Mouse (Mus musculus) forebrain, embryonic 13.5 days (tissue): Measurements from ENCODE around the gene Socs1. TPM values are rescaled to one million over a fixed set of nuclear protein-coding genes. Genes with fewer than 3 reads are reported as not detected.

ENCODE experiments used
- ATAC-seq: fragments of 200-750 bp; cut with Nextera tagmentation; 2 replicates; pipeline ENCODE4 v1.8.0; 2017
- H3K27ac ChIP-seq: fragments of 300-500 bp; sonication (generic); 2 replicates; pipeline ENCODE4 v1.5.1; 2015; ENCODE audit warnings: inconsistent platforms, mild to moderate bottlenecking, moderate library complexity
- H3K27me3 ChIP-seq: fragments of 300-500 bp; sonication (generic); 2 replicates; pipeline ENCODE4 v1.6.1; 2015; ENCODE audit warnings: mild to moderate bottlenecking, inconsistent platforms
- H3K36me3 ChIP-seq: fragments of 300-500 bp; sonication (generic); 2 replicates; pipeline ENCODE4 v1.6.1; 2015; ENCODE audit warnings: mild to moderate bottlenecking, inconsistent platforms; ENCODE audit not compliant: poor library complexity, severe bottlenecking
- H3K4me1 ChIP-seq: fragments of 300-500 bp; sonication (generic); 2 replicates; pipeline ENCODE4 v1.6.1; 2015; ENCODE audit warnings: inconsistent platforms
- H3K4me2 ChIP-seq: fragments of 300-500 bp; sonication (generic); 2 replicates; pipeline ENCODE4 v1.6.1; 2015; ENCODE audit warnings: inconsistent platforms, mild to moderate bottlenecking, moderate library complexity
- H3K4me3 ChIP-seq: fragments of 300-500 bp; sonication (generic); 2 replicates; pipeline ENCODE4 v1.5.1; 2015; ENCODE audit warnings: mild to moderate bottlenecking, inconsistent platforms
- H3K9ac ChIP-seq: fragments of 300-500 bp; sonication (generic); 2 replicates; pipeline ENCODE4 v1.6.1; 2015; ENCODE audit warnings: mild to moderate bottlenecking, inconsistent platforms
- H3K9me3 ChIP-seq: fragments of 300-500 bp; sonication (generic); replicated peaks from 2 replicates; pipeline ENCODE4 v1.6.1; 2016; ENCODE audit warnings: inconsistent platforms
- WGBS: fragments of 180-500 bp; shearing (Covaris S2); methylation state at CpG from one replicate; pipeline ENCODE4 v1.1.7; 2015; 5-methylcytosine and 5-hydroxymethylcytosine counted together
- polyA plus RNA-seq: library from polyadenylated mRNA; unstranded; fragments of >200 nt; fragmentation: Nextera tagmentation; extraction: Ambion mirVana; gene quantifications from 2 replicates; pipeline ENCODE4 v1.2.1, GENCODE M21; 2015

Gene Socs1
- polyA plus RNA-seq, 1 experiment from 2014 or later: 1.3 TPM

DNA sequence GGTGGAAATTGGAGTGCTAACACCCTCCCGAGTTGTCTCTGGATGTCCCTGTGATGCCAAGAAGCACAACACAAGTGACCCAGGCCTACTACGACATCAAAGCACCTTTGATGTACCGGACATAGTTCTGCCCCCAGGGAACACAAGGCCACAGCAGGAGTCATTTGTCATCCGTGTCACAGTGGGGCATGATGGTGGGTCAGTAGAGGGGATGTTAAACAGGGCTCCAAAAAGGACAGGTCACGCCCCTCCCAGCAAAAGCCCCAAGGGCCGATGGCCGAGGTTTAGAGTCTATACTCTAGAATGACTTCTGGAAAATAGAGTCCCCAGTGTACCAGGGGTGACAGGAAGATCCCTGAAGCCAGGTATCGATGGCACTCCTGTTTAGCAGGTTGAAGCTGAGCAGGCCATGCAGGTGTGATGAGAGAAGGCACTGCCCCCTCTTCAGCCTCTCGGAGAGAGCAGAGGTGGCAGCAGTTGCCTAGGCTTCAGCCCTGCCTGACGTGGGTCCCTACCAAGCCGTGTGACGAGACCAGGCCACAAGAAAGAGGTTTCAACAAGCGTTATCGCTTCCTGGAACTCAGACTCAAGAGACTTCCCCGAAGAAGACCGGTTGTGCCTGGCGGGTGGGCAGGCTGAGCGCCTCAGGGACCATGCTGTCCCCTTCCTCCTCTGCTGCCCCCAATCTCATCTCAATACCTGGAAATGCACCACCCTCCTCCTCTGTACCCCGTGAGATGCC lies 13.4 kb downstream of the Socs1 start:
- Histone ChIP-seq H3K4me2 (no peak overlapping the region), H3K9ac (no peak overlapping the region), H3K4me1 (no peaks in the 10 kb centered on the region), H3K27ac (no peak overlapping the region), H3K36me3 (no peaks in the 10 kb centered on the region), H3K4me3 (no peak overlapping the region), H3K9me3 (no peaks in the 10 kb centered on the region), H3K27me3 (0 out of 2 replicates have a peak, but pooled peaks cover 3% of the 10 kb centered on the region)
- ATAC-seq: no peak
- WGBS: 73% methylated on average over 19 of the region's 19 CpGs

DNA sequence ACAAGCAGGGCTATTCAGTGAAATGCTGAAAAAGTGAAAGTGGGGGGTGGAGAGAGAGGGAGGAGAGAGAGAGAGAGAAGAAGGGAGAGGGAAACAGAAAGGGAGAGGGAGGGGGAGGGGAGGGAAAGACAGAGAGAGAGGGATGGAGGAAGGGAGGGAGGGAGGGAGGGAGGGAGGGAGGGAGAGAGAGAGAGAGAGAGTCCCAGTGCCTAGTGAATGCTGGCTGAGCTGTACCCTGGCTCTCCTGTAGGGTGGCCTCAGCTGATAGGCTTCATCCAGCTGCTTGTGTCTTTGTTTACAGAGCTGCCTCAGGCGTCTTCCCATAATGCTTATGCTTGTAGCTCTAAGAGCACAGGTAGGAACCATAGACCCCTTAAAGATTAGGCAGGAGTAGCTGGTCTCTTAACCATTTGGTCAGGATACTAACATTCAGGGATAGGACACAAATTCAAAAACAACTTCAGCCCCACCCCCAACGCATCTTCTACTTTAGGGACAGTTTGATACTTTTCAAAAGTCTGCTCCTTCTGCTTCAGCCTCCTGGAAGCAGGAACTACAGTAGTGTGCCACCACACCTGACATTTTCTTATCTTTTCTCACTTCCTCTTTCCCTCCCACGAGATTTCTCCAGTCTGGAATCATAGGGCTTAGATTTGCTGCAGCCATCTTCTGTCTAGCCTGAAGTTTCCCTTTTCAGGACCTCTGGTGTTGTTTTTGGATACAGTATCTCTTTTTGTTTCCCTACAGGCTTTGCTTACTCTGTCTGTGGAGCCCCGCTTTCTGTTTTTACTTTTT lies 14.6 kb downstream of the Socs1 start:
- H3K27ac ChIP-seq: no peak overlapping the region
- no peaks in the 10 kb centered on the region for H3K4me1 ChIP-seq
- no peaks in the 10 kb centered on the region for H3K9me3 ChIP-seq
- H3K36me3 ChIP-seq: no peaks in the 10 kb centered on the region
- 0 out of 2 replicates have a peak, but pooled peaks cover 3% of the 10 kb centered on the region for H3K27me3 ChIP-seq
- 54% methylated on average over 4 of the region's 4 CpGs for WGBS
- no peak overlapping the region for H3K4me3 ChIP-seq
- no peak overlapping the region for H3K9ac ChIP-seq
- no peak for ATAC-seq
- H3K4me2 ChIP-seq: no peak overlapping the region

DNA sequence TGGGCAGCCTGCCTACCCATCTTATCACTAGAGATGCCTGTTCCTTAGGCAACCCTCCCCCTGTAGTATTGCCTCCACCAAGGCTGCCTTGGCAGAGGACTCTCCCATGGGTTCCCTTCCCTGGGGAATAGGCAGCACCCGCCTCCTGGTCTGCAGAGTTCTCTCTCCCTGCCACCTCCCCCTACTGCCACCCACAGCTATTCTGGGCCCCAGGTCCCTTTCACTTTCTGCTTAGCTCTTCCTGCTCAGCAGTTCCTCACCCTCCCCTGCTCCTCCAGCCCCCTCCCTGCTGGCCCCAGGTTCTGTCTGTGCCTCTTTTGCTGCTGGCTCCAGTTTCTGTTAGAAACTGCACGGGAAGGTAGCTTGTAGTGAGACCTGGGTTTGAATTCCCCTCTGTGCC lies 15.7 kb downstream of the Socs1 start:
- no peaks in the 10 kb centered on the region for H3K4me1 ChIP-seq
- H3K27ac ChIP-seq: no peak overlapping the region
- H3K27me3 ChIP-seq: 0 out of 2 replicates have a peak, but pooled peaks cover 3% of the 10 kb centered on the region
- H3K4me3 ChIP-seq: no peak overlapping the region
- no peaks in the 10 kb centered on the region for H3K9me3 ChIP-seq
- H3K4me2 ChIP-seq: no peak overlapping the region
- no peaks in the 10 kb centered on the region for H3K36me3 ChIP-seq
- WGBS: 41% methylated on average over 2 of the region's 2 CpGs
- no peak for ATAC-seq
- H3K9ac ChIP-seq: no peak overlapping the region

DNA sequence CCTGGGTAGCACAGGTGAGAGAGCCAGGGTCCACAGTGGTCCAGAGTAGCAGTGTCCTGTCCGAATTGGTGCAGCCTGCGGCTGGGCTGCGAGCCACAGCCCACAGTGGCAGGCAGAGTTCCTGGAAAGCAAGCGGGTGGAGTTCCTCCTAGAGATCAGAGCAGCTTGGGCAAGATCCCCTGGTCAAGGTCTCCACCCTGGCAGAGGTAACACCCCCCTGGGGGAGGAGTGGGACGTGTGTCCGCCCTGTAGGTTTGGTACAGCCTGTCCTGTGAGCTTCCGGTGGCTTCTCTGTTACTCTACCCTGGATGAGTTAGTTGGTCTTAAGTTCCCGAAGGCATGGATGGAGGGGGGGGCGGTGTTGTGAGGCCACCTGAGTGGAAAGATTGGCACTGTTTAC lies 16.5 kb downstream of the Socs1 start:
- WGBS: 69% methylated on average over 9 of the region's 9 CpGs
- no peaks in the 10 kb centered on the region for H3K4me1 ChIP-seq
- no peaks in the 10 kb centered on the region for H3K36me3 ChIP-seq
- H3K4me2 ChIP-seq: no peak overlapping the region
- no peak overlapping the region for H3K4me3 ChIP-seq
- H3K9ac ChIP-seq: no peak overlapping the region
- H3K27ac ChIP-seq: no peak overlapping the region
- H3K27me3 ChIP-seq: 0 out of 2 replicates have a peak, but pooled peaks cover 3% of the 10 kb centered on the region
- no peaks in the 10 kb centered on the region for H3K9me3 ChIP-seq
- ATAC-seq: no peak

DNA sequence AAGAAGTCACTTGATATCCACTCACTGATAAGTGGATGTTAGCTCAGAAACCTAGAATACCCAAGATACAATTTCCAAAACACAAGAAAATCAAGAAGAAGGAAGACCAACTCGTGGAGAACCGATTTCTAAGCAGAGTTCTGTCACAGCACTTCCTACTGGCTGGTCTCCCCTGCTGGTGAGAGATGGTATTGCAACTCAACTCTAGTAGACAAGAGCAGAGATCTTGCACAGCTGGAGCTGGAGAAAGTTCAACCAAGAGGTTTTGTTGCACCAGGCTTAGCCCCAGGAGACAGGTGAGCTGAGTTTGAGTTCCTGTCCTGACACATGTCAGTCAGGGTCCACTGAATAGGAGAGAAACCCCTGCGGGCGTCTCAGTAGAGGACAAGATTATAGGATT lies 18.2 kb downstream of the Socs1 start:
- 33% methylated on average over 4 of the region's 4 CpGs for WGBS
- H3K4me2 ChIP-seq: no peak overlapping the region
- no peaks in the 10 kb centered on the region for H3K4me1 ChIP-seq
- 0 out of 2 replicates have a peak, but pooled peaks cover 3% of the 10 kb centered on the region for H3K27me3 ChIP-seq
- no peaks in the 10 kb centered on the region for H3K36me3 ChIP-seq
- H3K27ac ChIP-seq: no peak overlapping the region
- ATAC-seq: no peak
- H3K9me3 ChIP-seq: no peaks in the 10 kb centered on the region
- no peak overlapping the region for H3K9ac ChIP-seq
- H3K4me3 ChIP-seq: no peak overlapping the region

DNA sequence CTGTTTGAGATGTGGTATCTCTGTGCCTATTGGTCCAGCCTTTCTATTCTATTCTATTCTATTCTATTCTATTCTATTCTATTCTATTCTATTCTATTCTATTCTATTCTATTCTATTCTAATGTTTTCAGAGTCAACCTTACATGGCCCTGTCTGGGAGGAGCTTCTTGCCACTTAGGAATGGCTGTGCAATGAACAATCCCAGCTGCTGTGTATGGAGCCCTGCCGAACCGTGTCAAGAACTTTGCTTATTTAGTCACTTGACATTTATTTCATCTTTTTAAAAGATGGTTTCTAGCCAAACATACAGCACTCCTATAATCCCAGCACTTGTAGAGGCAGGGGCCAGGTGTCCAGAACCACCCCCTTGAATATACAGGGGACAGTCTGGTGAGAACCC lies 21.0 kb downstream of the Socs1 start:
- Histone ChIP-seq H3K27me3 (0 out of 2 replicates have a peak, but pooled peaks cover 3% of the 10 kb centered on the region), H3K9me3 (no peaks in the 10 kb centered on the region), H3K36me3 (no peaks in the 10 kb centered on the region), H3K4me1 (no peaks in the 10 kb centered on the region), H3K4me3 (no peak overlapping the region), H3K27ac (no peak overlapping the region), H3K4me2 (no peak overlapping the region), H3K9ac (no peak overlapping the region)
- 73% methylated on average over 2 of the region's 2 CpGs for WGBS
- no peak for ATAC-seq

DNA sequence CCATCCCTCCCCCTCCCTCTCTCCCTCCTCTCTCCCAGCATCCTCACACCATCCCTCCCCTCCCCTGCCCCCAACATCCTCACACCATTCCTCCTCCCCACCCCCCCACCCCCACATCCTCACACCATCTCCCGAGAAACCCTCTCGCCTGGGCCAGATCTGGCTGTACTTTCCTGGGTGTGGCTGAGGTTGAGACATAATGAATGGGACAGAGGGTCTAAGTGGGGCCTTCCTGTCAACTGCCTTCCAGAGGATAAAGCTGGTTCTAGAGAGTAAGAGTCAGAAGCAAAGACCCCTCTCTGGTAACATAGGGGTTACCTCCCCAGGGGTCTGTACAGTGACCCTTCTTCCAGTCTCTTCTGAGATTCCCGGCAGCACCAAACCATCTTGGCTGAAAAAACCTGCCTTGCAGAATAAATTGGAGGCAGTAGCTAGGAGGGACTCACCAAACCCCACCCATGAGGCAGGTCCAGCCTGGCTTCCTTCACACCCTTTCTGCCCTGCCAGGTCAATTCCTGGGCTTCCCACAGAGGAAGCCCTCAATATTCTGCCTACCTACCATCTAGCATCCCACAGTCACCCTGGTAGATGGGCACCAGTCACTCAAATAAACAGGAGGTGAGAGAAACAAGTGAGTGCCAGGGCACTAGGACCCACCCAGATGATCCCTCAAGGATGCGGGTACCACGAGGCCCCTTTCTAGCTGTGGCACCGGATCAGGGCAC lies 21.6 kb downstream of the Socs1 start:
- Histone ChIP-seq H3K27ac (no peak overlapping the region), H3K36me3 (no peaks in the 10 kb centered on the region), H3K4me1 (no peaks in the 10 kb centered on the region), H3K27me3 (0 out of 2 replicates have a peak, but pooled peaks cover 1% of the 10 kb centered on the region), H3K4me3 (no peak overlapping the region), H3K9ac (no peak overlapping the region), H3K4me2 (no peak overlapping the region), H3K9me3 (no peaks in the 10 kb centered on the region)
- 57% methylated on average over 6 of the region's 6 CpGs for WGBS
- ATAC-seq: no peak

DNA sequence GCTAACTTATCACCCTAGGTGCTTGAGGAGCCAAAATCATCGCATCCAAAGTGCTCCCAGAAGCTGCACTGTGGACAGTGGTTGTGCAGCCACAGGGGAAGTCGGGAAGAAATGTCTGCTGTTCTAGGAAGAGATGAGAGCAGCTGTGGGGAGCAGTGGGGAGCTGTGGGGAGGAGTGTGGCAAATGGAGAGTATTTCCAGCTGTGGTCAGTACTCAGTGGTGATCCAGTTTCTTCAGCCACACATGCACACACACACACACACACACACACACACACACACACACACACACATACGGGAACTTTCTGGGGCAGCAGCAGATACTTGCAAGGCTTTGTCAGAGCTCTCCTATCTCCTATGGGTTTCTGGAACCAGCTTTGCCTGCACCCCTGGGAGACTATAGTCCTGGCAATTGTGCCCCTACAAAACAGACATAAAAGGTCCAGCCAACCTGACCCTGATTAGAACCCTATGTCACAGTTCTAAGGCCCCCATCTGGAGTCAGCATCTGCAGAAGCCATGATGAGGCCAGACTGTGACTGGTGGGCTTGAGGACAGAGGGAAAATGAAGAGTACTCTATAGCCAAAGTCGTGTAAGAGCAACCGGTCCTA lies 22.7 kb downstream of the Socs1 start:
- WGBS: 75% methylated on average over 5 of the region's 5 CpGs

DNA sequence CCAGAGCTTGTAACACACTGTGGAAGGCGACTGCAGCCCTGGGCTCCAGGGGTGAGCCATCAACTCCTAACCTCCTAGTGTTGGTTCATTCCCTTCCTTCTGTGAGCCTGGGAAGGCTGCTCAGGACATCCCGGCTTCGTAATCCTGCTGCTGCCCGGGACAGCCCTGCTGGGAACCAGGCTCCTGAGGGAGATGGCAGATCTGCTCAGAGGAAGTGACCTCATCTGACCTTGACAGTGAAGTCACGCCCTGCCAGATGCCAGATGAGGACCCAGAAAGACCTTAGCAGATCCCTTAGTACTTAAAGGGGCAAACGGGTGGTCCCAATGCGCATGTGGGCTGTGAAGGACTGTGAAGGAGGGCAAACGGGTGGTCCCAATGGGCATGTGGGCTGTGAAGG lies 24.2 kb downstream of the Socs1 start:
- Histone ChIP-seq H3K27ac (no peak overlapping the region), H3K36me3 (no peaks in the 10 kb centered on the region), H3K9me3 (no peaks in the 10 kb centered on the region), H3K4me3 (no peak overlapping the region), H3K27me3 (no peaks in the 10 kb centered on the region), H3K4me1 (no peaks in the 10 kb centered on the region), H3K4me2 (no peak overlapping the region), H3K9ac (no peak overlapping the region)
- WGBS: 78% methylated on average over 8 of the region's 8 CpGs
- no peak for ATAC-seq

More for the DNA sequence above, 22.7 kb downstream of the Socs1 start:
- no peak overlapping the region for H3K9ac ChIP-seq
- no peak overlapping the region for H3K4me2 ChIP-seq
- no peaks in the 10 kb centered on the region for H3K27me3 ChIP-seq
- no peak overlapping the region for H3K4me3 ChIP-seq
- no peak for ATAC-seq
- no peaks in the 10 kb centered on the region for H3K9me3 ChIP-seq
- H3K27ac ChIP-seq: no peak overlapping the region
- H3K36me3 ChIP-seq: no peaks in the 10 kb centered on the region
- no peaks in the 10 kb centered on the region for H3K4me1 ChIP-seq

DNA sequence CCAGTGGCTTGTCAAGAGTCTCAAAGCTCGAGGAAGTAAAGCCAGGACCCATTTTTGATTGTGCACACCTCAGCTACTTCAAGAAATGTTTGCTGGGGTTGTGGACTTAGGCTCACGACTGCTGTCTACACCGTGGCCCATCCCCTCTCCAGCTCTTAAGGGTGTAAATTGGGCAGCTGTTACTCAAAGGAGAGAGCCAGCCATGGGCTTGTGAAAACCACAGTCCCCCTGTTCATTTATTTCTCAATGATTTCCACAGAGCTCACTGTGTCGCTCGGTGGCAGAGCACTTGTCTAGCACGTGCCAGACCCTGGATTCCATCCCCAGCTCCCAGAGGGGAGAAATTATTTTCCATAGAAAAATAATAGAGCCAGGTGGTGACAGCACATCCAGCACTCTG lies 29.2 kb downstream of the Socs1 start:
- Histone ChIP-seq H3K36me3 (no peaks in the 10 kb centered on the region), H3K4me1 (no peaks in the 10 kb centered on the region), H3K4me3 (no peak overlapping the region), H3K9ac (no peak overlapping the region), H3K4me2 (no peak overlapping the region), H3K27ac (no peak overlapping the region), H3K27me3 (no peaks in the 10 kb centered on the region), H3K9me3 (no peaks in the 10 kb centered on the region)
- 75% methylated on average over 5 of the region's 6 CpGs for WGBS
- no peak for ATAC-seq

DNA sequence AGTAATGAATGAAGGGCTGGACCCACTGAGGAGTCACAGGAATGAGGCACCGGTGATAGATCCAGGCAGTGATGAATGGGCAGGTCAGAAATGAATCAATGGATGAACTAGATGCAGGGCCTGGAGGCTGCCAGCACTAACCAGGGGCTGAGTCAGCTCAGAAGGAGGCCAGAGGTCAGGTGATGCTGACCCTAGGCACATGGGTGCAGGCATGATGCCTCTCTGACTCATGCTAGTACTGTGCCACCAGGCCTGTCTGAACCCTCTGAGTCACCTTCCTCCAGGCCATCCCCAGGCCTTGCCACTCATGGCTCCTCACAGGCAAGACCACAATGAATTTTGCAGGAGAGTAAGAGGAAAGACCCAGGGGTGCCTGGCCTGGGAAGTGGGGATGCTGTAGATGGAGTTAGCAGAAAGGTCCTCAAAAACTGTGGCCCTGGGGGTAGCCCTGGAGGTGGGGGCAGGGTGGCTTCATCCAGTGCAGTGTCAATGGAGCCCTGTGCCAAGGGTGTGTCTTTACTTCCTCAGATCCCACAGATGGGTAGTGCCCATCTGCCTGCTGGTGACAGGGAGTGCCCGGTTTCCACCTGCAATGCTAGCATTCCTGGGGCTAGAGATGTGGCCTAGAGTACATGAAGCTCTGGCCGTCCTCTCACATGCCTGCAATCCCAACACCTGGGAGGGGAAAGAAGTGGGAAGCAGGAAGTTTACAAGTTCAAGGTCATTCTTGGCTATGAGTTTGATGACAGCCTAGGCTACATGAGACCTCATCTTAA lies 30.6 kb downstream of the Socs1 start:
- Histone ChIP-seq H3K4me2 (no peak overlapping the region), H3K9ac (no peak overlapping the region), H3K4me1 (peaks cover 4% of the 10 kb centered on the region), H3K36me3 (no peaks in the 10 kb centered on the region), H3K4me3 (no peak overlapping the region), H3K9me3 (no peaks in the 10 kb centered on the region), H3K27me3 (no peaks in the 10 kb centered on the region), H3K27ac (no peak overlapping the region)
- no peak for ATAC-seq
- 84% methylated on average over 3 of the region's 3 CpGs for WGBS
